Mouse (Mus musculus) megakaryocyte-erythroid progenitor cell, adult 5-6 weeks (primary cell): ENCODE measurements at regions not wholly inside any gene's neighbourhood (a gene's known extent, or its start where the extent isn't known, plus 50 kb on each side); places are given as distances from the start of the nearest gene placed in this dataset.

Source experiments
- ATAC-seq: replicated peaks from 2 replicates; pipeline ENCODE4 v1.8.0; 2016; ENCODE audit warnings: mild to moderate bottlenecking, inconsistent platforms; ENCODE audit not compliant: severe bottlenecking, poor library complexity, low FRiP score, low TSS enrichment

DNA sequence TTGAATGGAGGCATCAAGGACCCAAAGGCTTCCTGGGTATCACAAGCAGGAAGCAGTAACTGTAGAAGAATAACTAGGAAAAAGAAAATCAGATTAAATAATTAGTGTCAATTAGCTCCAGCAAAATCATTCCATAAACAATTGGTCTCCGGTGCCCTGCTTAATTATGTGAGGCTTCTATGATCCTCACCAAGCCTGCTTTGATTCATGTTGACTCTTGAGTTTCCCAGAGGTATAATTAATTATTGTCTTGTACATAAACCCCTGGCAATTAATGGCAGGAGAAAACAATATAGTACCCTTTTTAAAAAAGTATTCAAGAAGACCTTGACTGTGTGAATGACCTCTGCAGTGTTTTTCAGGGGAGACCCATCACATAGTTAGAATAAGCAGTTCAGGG, 61.5 kb upstream of the Sp8 start:
- ATAC-seq, result no peak

GRCm38 (mm10) chr12:118781978-118782377, 64.2 kb upstream of the Sp8 start:
- no peak for ATAC-seq

- no peak for ATAC-seq
These were observed 70.6 kb upstream of the Sp8 start for GRCm38 (mm10) chr12:118775463-118776064.

GRCm38 (mm10) chr12:118772790-118773189, 73.3 kb upstream of the Sp8 start:
- no peak for ATAC-seq

GRCm38 (mm10) chr12:118766472-118766871, 79.7 kb upstream of the Sp8 start:
- ATAC-seq, result no peak

GRCm38 (mm10) chr12:118754076-118754475, 92.1 kb upstream of the Sp8 start:
- no peak for ATAC-seq

DNA sequence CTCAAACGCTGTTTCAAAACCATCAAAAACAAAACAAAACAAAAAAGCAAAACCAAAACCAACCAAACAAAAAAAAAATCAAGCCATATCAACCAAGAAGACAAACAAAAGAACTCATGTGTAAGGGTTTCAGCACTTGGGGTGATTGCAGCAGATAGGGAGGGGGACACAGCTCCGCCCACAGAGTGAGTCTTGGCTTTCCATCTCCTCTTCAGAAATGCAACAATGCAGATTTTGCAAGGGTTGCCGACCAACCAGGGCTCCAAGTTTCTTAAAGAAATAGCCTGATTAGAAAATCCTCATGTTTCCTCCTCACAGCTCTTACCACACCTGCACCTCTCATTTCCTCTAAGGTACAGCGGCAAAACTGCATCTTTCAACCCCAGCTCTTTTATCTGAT, 107.0 kb upstream of the Sp8 start:
- no peak for ATAC-seq

DNA sequence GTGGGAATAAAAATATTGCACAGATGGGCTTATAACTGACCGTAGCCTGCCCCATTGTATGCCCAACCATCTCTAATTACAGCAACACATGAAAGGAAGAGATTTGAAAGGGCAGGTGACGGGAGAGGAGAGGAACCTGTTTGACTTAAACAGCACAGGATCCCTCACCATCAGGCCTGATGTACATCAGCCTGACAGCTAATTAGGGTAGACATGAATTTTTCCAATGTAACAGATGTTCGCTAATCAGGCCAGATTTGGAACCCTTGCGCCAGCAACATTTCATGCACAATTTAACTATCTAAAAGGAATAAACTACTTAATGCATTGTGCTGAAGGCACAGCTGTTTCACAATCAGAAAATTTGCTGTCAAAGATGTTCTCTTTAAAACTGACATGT, 120.2 kb upstream of the Sp8 start:
- ATAC-seq, result no peak

DNA sequence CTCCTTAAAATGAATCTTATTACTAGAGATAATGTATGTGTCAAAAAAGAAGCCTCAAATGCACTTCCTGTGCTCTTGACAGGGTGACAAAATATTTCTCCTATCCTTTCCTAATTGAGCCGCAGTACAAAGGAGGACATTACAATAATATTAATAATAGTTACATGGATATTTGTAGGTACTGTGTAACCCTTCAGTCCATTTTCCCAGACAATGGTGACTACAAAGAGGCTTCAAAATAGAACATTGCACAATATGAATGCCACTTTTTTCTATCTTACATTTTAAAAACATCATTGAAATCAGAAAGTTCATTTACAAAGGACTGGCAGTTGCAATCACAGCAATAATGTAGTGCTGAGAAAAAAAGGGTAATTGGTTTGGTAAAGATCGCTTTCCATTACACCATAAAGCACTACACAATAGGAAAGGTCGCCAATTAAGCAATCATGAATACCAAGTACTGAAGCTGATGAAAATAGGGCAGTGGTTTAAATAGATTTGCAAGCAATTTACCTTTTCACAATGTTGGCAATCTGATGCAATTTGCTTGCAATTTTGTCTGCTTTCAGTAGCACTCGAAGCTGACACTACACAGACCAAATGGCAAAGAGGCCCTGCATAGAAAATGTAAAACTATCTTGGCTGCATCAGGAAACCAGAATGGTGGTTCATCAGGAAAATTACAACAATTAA, 126.1 kb upstream of the Sp8 start:
- no peak for ATAC-seq

- no peak for ATAC-seq
These were observed 129.3 kb upstream of the Sp8 start for GRCm38 (mm10) chr12:118716824-118717223.

DNA sequence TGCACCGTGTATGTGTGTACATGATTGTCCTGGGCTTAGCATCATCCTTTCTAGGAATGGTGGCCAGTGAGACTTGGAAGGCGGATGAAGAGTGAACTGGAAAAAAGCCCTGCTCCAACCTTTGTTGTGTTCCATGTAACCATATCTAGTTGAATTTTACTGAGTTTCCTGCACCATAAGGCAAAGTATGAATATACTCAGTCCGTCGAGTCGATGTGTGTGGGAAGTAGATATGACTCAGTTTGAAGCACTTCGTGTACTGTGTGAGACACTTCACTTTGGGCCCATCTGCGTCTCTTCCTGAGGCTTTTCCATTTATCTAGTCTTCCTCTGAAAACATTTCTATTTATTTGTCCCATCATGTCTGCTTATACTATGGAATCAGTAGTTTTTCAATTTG, 139.5 kb upstream of the Sp8 start:
- ATAC-seq, result no peak

DNA sequence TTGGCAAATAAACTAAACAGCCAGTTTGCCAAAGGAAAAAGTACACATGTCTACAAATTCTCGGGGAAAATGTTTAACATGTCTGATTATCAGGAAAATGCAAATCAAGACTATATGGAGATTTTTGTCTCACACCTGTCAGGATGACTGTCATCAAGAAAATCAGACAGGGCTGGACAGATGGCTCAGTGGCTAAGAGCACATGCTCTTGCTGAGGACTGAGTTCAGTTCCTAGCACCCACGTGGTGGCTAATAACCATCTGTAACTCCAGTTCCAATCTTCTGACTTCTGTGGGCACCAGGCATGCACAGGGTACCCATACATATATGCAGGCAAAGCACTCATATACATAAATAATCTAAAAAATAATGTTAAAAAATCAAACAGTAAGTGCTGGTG, 141.3 kb upstream of the Sp8 start:
- no peak for ATAC-seq

GRCm38 (mm10) chr12:118703730-118704129, 142.4 kb upstream of the Sp8 start:
- 0 out of 2 replicates have a peak, but pooled peaks have one; percentile 52 for ATAC-seq

GRCm38 (mm10) chr12:118703068-118703662, 143.0 kb upstream of the Sp8 start:
- no peak; the same call in 1 of the 2 replicates for ATAC-seq

GRCm38 (mm10) chr12:118701838-118702237, 144.3 kb upstream of the Sp8 start:
- no peak for ATAC-seq

DNA sequence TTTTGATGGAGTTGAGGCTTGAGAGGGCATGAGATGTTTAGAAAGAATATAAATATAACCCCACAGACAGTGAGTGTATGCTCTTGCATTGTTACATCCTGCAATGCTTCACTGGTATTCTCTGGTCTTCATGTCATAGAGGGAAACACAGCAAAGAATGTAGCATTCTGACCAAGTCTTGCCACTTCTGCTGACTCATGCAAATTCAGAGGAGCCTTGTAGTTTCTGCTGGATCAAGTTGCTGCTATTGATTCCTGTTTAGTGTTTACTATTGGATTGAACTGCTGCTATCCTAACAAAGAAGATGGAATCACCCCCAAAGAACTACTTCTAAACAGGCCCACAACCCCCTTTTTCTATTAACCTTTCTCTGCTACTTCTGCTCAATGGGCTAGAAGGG, 148.0 kb upstream of the Sp8 start:
- no peak for ATAC-seq

DNA sequence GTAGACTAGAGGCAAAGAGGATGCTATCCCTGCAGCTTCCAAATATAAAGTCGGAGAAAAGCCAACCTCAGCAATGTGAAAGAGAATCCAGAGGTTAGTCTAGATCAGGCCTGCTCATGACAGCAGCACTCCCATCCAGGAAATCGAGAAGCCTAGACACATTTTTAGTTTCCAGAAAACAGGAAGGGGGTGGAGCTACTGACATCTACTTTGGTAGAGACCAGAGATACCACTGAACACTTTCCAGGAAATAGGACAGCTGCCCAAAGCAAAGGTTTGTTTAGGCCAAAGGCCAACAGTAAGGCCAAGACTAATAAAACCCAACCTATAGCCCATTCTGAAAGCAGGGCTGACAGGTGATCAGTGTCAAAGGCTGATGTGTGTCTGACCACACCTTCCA, 151.4 kb upstream of the Sp8 start:
- ATAC-seq, result no peak

GRCm38 (mm10) chr12:118682902-118683301, 163.2 kb upstream of the Sp8 start:
- no peak for ATAC-seq

DNA sequence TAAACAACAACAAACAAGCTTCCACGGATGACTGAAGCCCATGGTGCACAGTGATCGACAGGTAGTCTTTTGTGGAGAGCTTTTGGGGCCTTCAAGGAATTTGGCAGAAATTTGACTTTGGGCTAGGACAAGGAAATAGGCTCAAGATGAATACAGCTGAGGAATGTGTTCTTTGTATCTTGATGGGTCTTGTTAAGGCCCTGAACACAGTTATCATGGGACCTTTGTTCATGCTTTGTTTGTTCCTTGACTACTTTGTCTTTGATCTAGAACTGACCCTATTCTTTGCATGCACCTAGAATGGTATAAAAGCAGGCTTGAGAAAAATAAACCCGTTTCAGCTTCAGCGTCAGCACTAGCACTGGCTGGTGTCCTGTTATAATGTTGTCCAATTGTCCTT, 168.1 kb upstream of the Sp8 start:
- ATAC-seq, result no peak

GRCm38 (mm10) chr12:118661575-118661974, 184.6 kb upstream of the Sp8 start:
- ATAC-seq, result no peak

GRCm38 (mm10) chr12:118661214-118661486, 185.0 kb upstream of the Sp8 start:
- ATAC-seq, result no peak
